ENCODE assay signal across 25 mouse cellular contexts in genomic region chr17:80959840-80960239, GRCm38 (mm10). TPM values are rescaled to one million over a fixed set of nuclear protein-coding genes. Genes with fewer than 3 reads are reported as not detected.
"Had no signal": no experiment of that assay in that cellular context is flagged by ENCODE, and none has a peak within 500 bp of the region (broad histone marks: within the 10 kb centered on the region; RNA-seq: fewer than 3 reads in every experiment).

No protein-coding gene starts in this region.

- H3K27me3 ChIP-seq: heart, embryonic 15.5 days; limb, embryonic 13.5 days; limb, embryonic 15.5 days; liver, embryonic 12.5 days had no signal

- H3K36me3 ChIP-seq: heart, embryonic 13.5 days; heart, embryonic 15.5 days; kidney, embryonic 15.5 days; limb, embryonic 13.5 days; limb, embryonic 15.5 days; liver, embryonic 12.5 days had no signal

- ATAC-seq: hindbrain, embryonic 16.5 days; intestine, embryonic 16.5 days; liver, embryonic 12.5 days had no signal

- H3K9me3 ChIP-seq: heart, embryonic 15.5 days; kidney, embryonic 15.5 days; limb, embryonic 15.5 days; liver, embryonic 12.5 days had no signal

- DNase-seq: gastrocnemius, postnatal 14 days; gastrocnemius, postnatal 36 days; heart, adult 2 months; heart, postnatal 14 days; heart, postnatal 36 days; kidney, adult 11 months; kidney, adult 2 months; kidney, adult 9 months; kidney, postnatal 14 days; kidney, postnatal 36 days; layer of hippocampus, postnatal 36 days had no signal

- H3K27ac ChIP-seq: heart, adult 2 months; heart, embryonic 13.5 days; heart, embryonic 15.5 days; hindbrain, embryonic 14.5 days; kidney, embryonic 15.5 days; kidney, postnatal 0 days; left cerebral cortex, adult 2 months; limb, embryonic 13.5 days; limb, embryonic 15.5 days; liver, embryonic 12.5 days; liver, embryonic 14.5 days had no signal

- H3K4me3 ChIP-seq: heart, adult 2 months; heart, embryonic 13.5 days; heart, embryonic 15.5 days; kidney, embryonic 15.5 days; left cerebral cortex, adult 2 months; limb, embryonic 13.5 days; limb, embryonic 15.5 days; liver, embryonic 12.5 days had no signal

- H3K9ac ChIP-seq: heart, embryonic 13.5 days; heart, embryonic 15.5 days; hindbrain, embryonic 14.5 days; kidney, embryonic 15.5 days; limb, embryonic 13.5 days; limb, embryonic 15.5 days; liver, embryonic 12.5 days; liver, embryonic 14.5 days had no signal

- H3K4me2 ChIP-seq: heart, embryonic 11.5 days; heart, embryonic 13.5 days; heart, embryonic 15.5 days; hindbrain, embryonic 14.5 days; kidney, embryonic 15.5 days; limb, embryonic 13.5 days; limb, embryonic 15.5 days; liver, embryonic 12.5 days had no signal

- H3K4me1 ChIP-seq: heart, embryonic 15.5 days; kidney, embryonic 15.5 days; limb, embryonic 13.5 days; limb, embryonic 15.5 days; liver, embryonic 12.5 days had no signal

RNA-seq across cellular contexts. Expression of gene Tmem178, which starts 15.4 kb away (rescaled TPM):
- total RNA-seq: hematopoietic stem cell, adult 5-6 weeks had no signal
